Mouse (Mus musculus) G1E (cell line): ENCODE measurements around the gene Pcsk7.

Experiments
- CTCF ChIP-seq: IDR thresholded peaks from 2 replicates; pipeline ENCODE4 v1.5.1; 2012; ENCODE audit warnings: low read depth, low read length, inconsistent platforms, mixed read lengths
- GATA1 ChIP-seq: IDR thresholded peaks from 2 replicates; pipeline ENCODE4 v1.6.1; 2012; ENCODE audit warnings: borderline replicate concordance, low read length, inconsistent platforms, mixed read lengths
- POLR2AphosphoS5 ChIP-seq: IDR thresholded peaks from 2 replicates; pipeline ENCODE4 v1.6.1; 2012; ENCODE audit warnings: low read depth, low read length, inconsistent platforms; ENCODE audit not compliant: insufficient replicate concordance

DNA sequence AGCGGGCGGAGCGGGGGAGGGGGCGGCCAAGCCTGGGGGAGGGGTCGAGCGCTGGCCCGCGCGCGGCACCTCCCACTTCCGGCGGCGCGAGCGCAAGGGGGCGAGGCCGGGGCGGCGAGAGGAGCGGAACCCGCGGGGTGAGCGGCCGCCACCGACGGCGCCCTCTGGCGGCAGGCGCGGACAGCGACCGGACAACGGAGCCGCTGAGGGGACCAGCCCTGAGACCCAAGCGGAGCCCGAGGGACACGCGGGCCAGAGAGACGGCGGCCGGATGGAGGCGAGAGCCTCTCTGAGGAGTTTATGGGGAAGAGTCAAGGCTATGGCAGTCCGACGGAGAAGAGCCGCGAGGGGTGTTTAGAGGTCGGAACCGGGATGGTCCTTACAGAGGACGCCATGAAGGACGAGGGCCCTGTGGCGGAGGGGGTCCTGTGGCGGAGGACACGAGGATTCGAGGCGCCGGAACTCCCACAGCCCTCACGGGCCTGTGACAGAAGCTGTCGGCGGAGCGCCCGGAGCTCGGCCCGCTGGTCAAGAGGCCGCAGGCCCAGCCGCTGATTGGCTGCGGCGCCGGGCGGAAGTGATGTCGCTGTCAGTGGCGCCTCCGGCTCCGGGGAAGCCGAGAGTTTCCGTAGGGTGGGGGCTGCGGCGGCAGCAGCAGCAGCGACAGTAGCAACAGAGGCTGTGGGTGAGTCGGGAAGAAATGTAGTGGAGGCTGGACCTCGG lies at the start of gene Pcsk7, which contains the start of gene Rnf214:
- TF ChIP-seq CTCF (peak; percentile 72), GATA1 (no peak), POLR2AphosphoS5 (no peak)
